Mouse (Mus musculus) forebrain, embryonic 15.5 days (tissue): Measurements from ENCODE around the gene Gle1. TPM values are rescaled to one million over a fixed set of nuclear protein-coding genes. Genes with fewer than 3 reads are reported as not detected.
"Not testable (repeated sequence)": the region's sequence is repeated elsewhere in the genome, so short reads cannot be mapped to it uniquely, and the experiment has no call there.

ENCODE experiments used
- ATAC-seq: fragments of 200-750 bp; cut with Nextera tagmentation; replicated peaks from 2 replicates; pipeline ENCODE4 v1.8.0; 2017; ENCODE audit warnings: mild to moderate bottlenecking, moderate TSS enrichment, moderate library complexity
- H3K27ac ChIP-seq: fragments of 300-500 bp; sonication (generic); replicated peaks from 2 replicates; pipeline ENCODE4 v1.5.1; 2015; ENCODE audit warnings: mild to moderate bottlenecking, inconsistent platforms
- H3K27me3 ChIP-seq: fragments of 300-500 bp; sonication (generic); 2 replicates; pipeline ENCODE4 v1.6.1; 2015; ENCODE audit warnings: inconsistent platforms
- H3K36me3 ChIP-seq: fragments of 300-500 bp; sonication (generic); 2 replicates; pipeline ENCODE4 v1.6.1; 2015; ENCODE audit warnings: mild to moderate bottlenecking, inconsistent platforms
- H3K4me1 ChIP-seq: fragments of 300-500 bp; sonication (generic); 2 replicates; pipeline ENCODE4 v1.6.1; 2015; ENCODE audit warnings: inconsistent platforms
- H3K4me2 ChIP-seq: fragments of 300-500 bp; sonication (generic); replicated peaks from 2 replicates; pipeline ENCODE4 v1.6.1; 2015; ENCODE audit warnings: mild to moderate bottlenecking, inconsistent platforms
- H3K4me3 ChIP-seq: fragments of 300-500 bp; sonication (generic); 2 replicates; pipeline ENCODE4 v1.5.1; 2015; ENCODE audit warnings: mild to moderate bottlenecking, inconsistent platforms
- H3K9ac ChIP-seq: fragments of 300-500 bp; sonication (generic); replicated peaks from 2 replicates; pipeline ENCODE4 v1.6.1; 2015; ENCODE audit warnings: mild to moderate bottlenecking, inconsistent platforms
- H3K9me3 ChIP-seq: fragments of 300-500 bp; sonication (generic); 2 replicates; pipeline ENCODE4 v1.6.1; 2016; ENCODE audit warnings: inconsistent platforms
- WGBS: fragments of 180-500 bp; shearing (Covaris S2); methylation state at CpG from one replicate; pipeline ENCODE4 v1.1.7; 2015; ENCODE audit warnings: mixed read lengths; 5-methylcytosine and 5-hydroxymethylcytosine counted together
- polyA plus RNA-seq: library from polyadenylated mRNA; unstranded; fragments of >200 nt; fragmentation: Nextera tagmentation; extraction: Ambion mirVana; gene quantifications from 2 replicates; pipeline ENCODE4 v1.2.1, GENCODE M21; 2015

Gene Gle1
- 92.6 and 95.7 TPM in 2 replicates for polyA plus RNA-seq

GRCm38 (mm10) chr2:29934906-29935599 lies at the start of gene Gle1:
TSS of gene Gle1 (plus strand) at chr2:29935426.
- peaks cover 11% of the 10 kb centered on the region for H3K4me1 ChIP-seq
- no peaks in the 10 kb centered on the region for H3K27me3 ChIP-seq
- no peaks in the 10 kb centered on the region for H3K9me3 ChIP-seq
- ATAC-seq: peak; percentile 98
- 4% methylated on average over 44 of the region's 44 CpGs for WGBS
- H3K36me3 ChIP-seq: peaks cover 40% of the 10 kb centered on the region
- peak within 1 kb of the TSS; percentile 87 for H3K27ac ChIP-seq
- peak within 1 kb of the TSS; percentile 77 for H3K4me2 ChIP-seq
- peak within 1 kb of the TSS; percentile 99 for H3K4me3 ChIP-seq
- peak within 1 kb of the TSS; percentile 69 for H3K9ac ChIP-seq

DNA sequence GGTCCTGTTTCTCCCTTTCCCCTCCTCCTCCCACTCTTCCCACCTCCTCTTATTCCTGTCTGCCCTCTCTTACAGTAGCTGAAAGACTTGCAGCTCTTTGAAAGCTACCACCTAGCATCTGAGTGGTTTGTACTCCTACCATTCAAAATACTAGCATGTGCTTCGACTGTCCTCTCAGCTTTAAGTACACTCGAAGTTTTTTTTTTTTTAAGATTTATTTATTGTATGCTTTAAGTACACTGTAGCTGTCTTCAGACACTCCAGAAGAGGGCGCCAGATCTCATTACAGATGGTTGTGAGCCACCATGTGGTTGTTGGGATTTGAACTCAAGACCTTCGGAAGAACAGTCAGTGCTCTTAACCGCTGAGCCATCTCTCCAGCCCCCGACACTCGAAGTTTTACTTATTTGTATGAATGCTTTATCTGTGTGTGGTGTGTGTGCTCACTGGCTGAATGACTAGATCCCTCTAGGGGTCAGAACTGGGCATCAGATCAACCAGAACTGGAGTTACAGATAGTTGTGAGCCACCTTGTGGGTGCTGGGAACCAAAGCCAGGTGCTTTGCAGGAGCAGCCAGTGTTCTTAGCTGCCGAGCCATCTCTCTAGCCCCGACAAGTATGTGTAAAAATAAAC lies 48.5 kb upstream of the Gle1 start:
- not testable (repeated sequence) for H3K9me3 ChIP-seq, H3K36me3 ChIP-seq, H3K9ac ChIP-seq, H3K4me2 ChIP-seq, H3K27ac ChIP-seq, H3K4me3 ChIP-seq, H3K27me3 ChIP-seq, ATAC-seq
- 88% methylated on average over 9 of the region's 9 CpGs for whole genome bisulfite sequencing
- peaks cover 18% of the 10 kb centered on the region for H3K4me1 ChIP-seq

DNA sequence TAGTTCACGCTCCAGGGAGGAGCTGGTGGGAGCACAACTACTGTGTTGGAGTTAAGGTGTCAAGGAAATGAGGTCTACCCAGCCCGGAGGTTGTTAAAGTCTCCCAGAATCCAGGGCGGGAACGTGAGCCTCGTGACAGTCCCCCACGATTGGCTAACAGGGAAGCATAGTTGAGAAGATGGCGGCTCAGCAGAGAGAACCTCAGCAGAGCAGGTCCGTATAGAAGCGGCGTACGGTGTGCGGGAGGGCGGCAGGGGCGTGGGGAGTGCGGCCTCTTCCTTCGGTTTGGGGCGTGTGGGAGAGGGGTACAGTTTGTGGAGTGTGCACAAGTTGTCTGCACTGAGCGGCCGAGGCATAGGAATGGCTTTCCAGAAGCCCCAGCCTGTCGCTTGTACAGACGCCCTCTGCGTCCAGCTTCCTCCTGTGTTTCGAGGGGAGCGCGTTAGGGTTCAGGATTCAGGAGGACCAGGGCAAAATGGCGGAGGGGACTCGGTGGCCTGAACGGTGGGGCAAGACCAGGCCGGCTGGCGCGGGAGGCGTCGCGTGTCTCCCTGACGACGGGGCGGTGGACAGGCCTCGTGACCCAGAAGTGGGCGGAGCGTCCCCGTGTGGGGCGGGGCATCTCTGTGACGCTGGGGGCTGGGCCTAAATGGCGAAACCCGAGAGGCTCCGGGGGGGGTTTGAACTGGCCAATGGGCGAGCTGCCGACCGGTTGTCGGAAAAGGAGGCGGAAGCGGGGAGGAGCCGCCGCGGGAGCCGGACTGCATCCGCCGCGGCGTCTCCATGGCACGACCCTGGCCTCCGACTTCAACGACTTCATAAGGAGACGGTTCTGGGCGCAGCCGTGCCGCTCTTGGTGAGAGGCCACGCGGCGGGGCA lies 45.9 kb upstream of the Gle1 start, which contains the start of gene Odf2:
TSS of gene Odf2 (plus strand) at position 156 of the 879 bp plus-strand sequence.
- H3K4me2 ChIP-seq: peak within 1 kb of the TSS; percentile 91
- H3K27ac ChIP-seq: peak within 1 kb of the TSS; percentile 86
- peak within 1 kb of the TSS; percentile 94 for H3K9ac ChIP-seq
- peak within 1 kb of the TSS; percentile 83 for H3K4me3 ChIP-seq
- no peaks in the 10 kb centered on the region for H3K9me3 ChIP-seq
- no peaks in the 10 kb centered on the region for H3K27me3 ChIP-seq
- H3K4me1 ChIP-seq: peaks cover 18% of the 10 kb centered on the region
- ATAC-seq: peak; percentile 88
- WGBS: 1% methylated on average over 69 of the region's 70 CpGs
- peaks cover 15% of the 10 kb centered on the region for H3K36me3 ChIP-seq

GRCm38 (mm10) chr2:29889991-29890833 lies 45.0 kb upstream of the Gle1 start:
- Histone ChIP-seq H3K9ac (peak overlapping the region; percentile 94), H3K4me2 (peak overlapping the region; percentile 91), H3K9me3 (no peaks in the 10 kb centered on the region), H3K4me3 (peak overlapping the region; percentile 83), H3K4me1 (peaks cover 18% of the 10 kb centered on the region), H3K27ac (peak overlapping the region; percentile 86), H3K27me3 (no peaks in the 10 kb centered on the region), H3K36me3 (peaks cover 23% of the 10 kb centered on the region)
- under 1% methylated on average over 59 of the region's 61 CpGs for WGBS
- peak; percentile 87 for ATAC-seq

DNA sequence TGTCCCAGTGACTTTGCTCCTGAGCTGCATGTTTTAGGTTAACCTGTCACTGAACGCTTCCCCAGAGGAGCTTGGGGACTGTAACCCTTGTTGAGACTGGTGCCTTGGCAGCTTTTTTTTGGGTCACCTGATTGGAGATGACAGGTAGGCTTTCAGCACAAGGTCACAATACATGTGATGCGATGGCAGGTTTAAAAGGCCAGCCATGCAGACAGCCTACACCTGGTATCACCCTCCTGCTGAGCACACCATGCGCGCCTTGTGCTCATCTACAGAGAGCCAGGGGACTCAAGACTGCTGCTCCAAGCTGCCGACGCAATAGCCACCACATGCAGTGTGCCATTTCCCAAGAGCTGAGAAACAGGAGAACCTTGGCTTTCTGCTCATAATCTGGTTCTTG lies 43.5 kb upstream of the Gle1 start:
- Histone ChIP-seq H3K36me3 (peaks cover 36% of the 10 kb centered on the region), H3K27ac (no peak overlapping the region), H3K9ac (no peak overlapping the region), H3K4me3 (no peak overlapping the region), H3K27me3 (no peaks in the 10 kb centered on the region), H3K4me2 (no peak overlapping the region), H3K4me1 (peaks cover 18% of the 10 kb centered on the region), H3K9me3 (no peaks in the 10 kb centered on the region)
- ATAC-seq: no peak
- 92% methylated on average over 6 of the region's 6 CpGs for WGBS

DNA sequence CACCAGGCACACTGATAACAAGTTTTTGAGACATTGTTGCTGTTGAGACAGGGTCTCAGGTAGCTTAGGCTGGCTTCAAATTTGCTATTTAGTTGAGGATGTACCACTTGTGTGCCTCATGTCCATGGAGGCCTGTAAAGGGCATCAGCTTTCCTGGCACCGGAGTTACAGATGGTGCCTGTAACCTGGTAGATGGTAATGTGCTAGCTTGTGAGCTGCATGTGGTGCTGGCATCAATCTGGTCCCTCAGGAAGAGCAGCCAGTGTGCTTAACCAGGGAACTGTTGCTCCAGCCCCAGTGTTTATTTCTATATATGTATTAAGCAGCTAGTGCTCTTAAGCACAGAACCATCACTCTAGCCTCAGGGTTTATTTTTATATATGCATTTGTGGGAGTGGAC lies 39.2 kb upstream of the Gle1 start:
- Histone ChIP-seq H3K4me1 (peaks cover 4% of the 10 kb centered on the region), H3K9ac (no peak overlapping the region), H3K4me2 (no peak overlapping the region), H3K4me3 (no peak overlapping the region), H3K9me3 (no peaks in the 10 kb centered on the region), H3K27me3 (no peaks in the 10 kb centered on the region), H3K27ac (no peak overlapping the region), H3K36me3 (peaks cover 77% of the 10 kb centered on the region)
- WGBS: 89% methylated on average over 1 of the region's 1 CpGs
- ATAC-seq: no peak

GRCm38 (mm10) chr2:29897366-29897765 lies 37.9 kb upstream of the Gle1 start:
- WGBS: 73% methylated on average over 2 of the region's 2 CpGs
- peak overlapping the region; percentile 45; the same call in 1 of the 2 replicates for H3K27ac ChIP-seq
- H3K4me1 ChIP-seq: no peaks in the 10 kb centered on the region
- no peaks in the 10 kb centered on the region for H3K27me3 ChIP-seq
- H3K4me2 ChIP-seq: no peak overlapping the region
- H3K36me3 ChIP-seq: peaks cover 90% of the 10 kb centered on the region
- no peak overlapping the region for H3K4me3 ChIP-seq
- no peaks in the 10 kb centered on the region for H3K9me3 ChIP-seq
- H3K9ac ChIP-seq: no peak overlapping the region
- no peak for ATAC-seq

- Histone ChIP-seq H3K9me3 (no peaks in the 10 kb centered on the region), H3K36me3 (peaks cover 93% of the 10 kb centered on the region), H3K27ac (no peak overlapping the region; the same call in 1 of the 2 replicates), H3K9ac (no peak overlapping the region), H3K27me3 (no peaks in the 10 kb centered on the region), H3K4me2 (no peak overlapping the region), H3K4me1 (no peaks in the 10 kb centered on the region), H3K4me3 (no peak overlapping the region)
- no peak for ATAC-seq
- WGBS: 88% methylated on average over 1 of the region's 1 CpGs
These were observed 37.1 kb upstream of the Gle1 start for GRCm38 (mm10) chr2:29898081-29898480.

DNA sequence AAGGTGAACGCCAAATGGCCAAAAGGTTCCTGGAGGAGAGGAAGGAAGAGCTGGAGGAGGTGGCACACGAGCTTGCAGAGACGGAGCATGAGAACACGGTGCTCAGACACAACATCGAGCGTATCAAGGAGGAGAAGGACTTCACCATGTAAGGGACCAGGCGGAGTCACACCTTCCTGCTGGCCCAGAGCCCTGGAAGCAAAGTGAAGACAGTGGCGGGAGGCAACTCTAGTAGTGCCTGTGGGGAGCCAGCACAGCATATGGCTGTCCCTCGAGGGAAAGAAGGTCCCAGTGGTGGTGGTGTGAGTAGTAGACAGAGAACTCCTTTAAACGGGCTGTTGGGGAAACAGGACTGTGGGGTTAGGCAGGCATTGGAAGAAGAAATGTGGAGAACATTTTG lies 33.0 kb upstream of the Gle1 start:
- H3K36me3 ChIP-seq: peaks cover 94% of the 10 kb centered on the region
- H3K27me3 ChIP-seq: no peaks in the 10 kb centered on the region
- no peaks in the 10 kb centered on the region for H3K4me1 ChIP-seq
- ATAC-seq: no peak
- H3K9me3 ChIP-seq: no peaks in the 10 kb centered on the region
- no peak overlapping the region for H3K4me3 ChIP-seq
- no peak overlapping the region for H3K9ac ChIP-seq
- 87% methylated on average over 10 of the region's 10 CpGs for WGBS
- no peak overlapping the region for H3K27ac ChIP-seq
- H3K4me2 ChIP-seq: no peak overlapping the region

GRCm38 (mm10) chr2:29908171-29908570 lies 27.1 kb upstream of the Gle1 start:
- H3K9ac ChIP-seq, H3K4me3 ChIP-seq, H3K4me2 ChIP-seq, H3K9me3 ChIP-seq, ATAC-seq, H3K27me3 ChIP-seq, H3K4me1 ChIP-seq, H3K27ac ChIP-seq: not testable (repeated sequence)
- H3K36me3 ChIP-seq: peaks cover 72% of the 10 kb centered on the region
- WGBS: 87% methylated on average over 2 of the region's 2 CpGs

GRCm38 (mm10) chr2:29910042-29910441 lies 25.2 kb upstream of the Gle1 start:
- H3K4me2 ChIP-seq: no peak overlapping the region

More at GRCm38 (mm10) chr2:29910042-29910441, 25.2 kb upstream of the Gle1 start:
- Histone ChIP-seq H3K9ac (no peak overlapping the region), H3K36me3 (peaks cover 70% of the 10 kb centered on the region), H3K4me1 (no peaks in the 10 kb centered on the region), H3K27me3 (no peaks in the 10 kb centered on the region), H3K4me3 (no peak overlapping the region), H3K27ac (no peak overlapping the region), H3K9me3 (no peaks in the 10 kb centered on the region)
- no peak for ATAC-seq
- 83% methylated on average over 2 of the region's 2 CpGs for WGBS
